Mouse (Mus musculus): ENCODE measurements around the gene Zfp618. TPM values are rescaled to one million over a fixed set of nuclear protein-coding genes. Genes with fewer than 3 reads are reported as not detected.

Zfp618 gene
- total RNA-seq (2023) = under 1 TPM in 1 of 2 experiments, not detected in 1; 0.09 TPM

DNA sequence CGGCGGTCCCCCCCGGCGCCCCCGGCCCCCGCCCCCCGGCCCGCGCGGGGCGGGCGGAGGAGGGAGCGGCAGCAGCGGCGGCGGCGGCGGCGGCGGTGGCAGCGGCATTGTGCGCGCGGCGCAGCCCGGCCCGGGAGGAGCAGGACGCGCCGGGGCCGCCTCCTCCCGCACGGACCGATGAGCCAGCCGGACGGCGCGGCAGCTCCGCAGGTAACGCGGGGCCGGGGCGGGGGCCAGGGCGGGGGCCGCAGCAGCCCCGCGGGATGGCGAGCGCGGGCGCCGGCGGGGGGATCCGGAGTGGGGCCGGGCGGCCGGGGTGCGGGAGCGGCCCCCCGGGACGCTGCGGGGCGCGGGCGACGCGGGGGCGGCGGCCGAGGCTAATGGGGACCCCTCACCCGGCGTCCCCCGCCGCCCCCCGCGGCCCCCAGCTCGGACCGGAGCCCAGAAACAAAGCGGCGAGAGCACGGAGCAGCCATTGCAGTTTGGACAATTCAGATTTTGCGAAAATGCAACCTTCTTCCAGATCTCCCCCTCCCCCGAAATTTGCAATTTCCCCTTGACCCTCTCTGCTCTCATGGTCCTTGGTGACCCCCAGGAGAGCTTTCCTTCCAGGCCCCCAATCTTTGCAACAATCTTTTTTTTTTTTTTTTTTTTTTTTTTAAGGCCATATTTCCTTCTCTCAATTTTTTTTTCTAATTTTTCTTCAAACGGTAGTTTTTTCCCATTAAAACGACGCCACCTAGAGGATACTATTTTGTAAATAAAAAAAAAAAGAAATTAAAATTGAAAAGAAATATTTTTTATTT, at the start of gene Zfp618:
Gene Zfp618 (plus strand): TSS at position 77 of the 806 bp plus-strand sequence.

DNA sequence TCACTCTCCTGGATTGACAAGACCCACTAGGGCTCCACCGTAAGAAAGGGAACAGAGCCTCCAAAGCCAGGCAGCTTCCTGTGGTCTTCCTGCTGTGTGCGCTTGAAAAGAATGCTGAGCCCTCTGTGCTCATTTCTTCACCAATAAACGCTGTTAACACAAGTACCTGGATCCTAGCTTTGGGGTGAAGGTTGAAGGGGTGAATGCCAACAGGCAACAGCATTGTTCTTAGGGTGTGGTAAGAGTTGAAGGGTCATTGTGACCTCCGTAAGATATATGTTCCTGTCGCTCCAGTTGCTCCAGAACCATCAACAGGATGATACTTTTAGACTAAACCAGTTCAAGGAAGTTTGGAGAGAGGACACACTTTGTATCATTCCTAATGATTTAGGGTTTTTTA, 189.3 kb downstream of the Zfp618 start, which contains the start of gene Ambp:
Gene Ambp (minus strand): TSS at position 101 of the 400 bp plus-strand sequence.

GRCm38 (mm10) chr4:63171969-63172685, 206.8 kb downstream of the Zfp618 start, which contains the start of gene Kif12:
TSS of gene Kif12 (minus strand) at chr4:63172131.

Other genes starting within 250 kb of the Zfp618 start
- gene Ambp, start 189.2 kb downstream of the Zfp618 start, total RNA-seq (2023) = not detected
- not detected for gene Kif12, start 206.6 kb downstream of the Zfp618 start, total RNA-seq (2023)
- gene Col27a1, start 248.4 kb downstream of the Zfp618 start, total RNA-seq (2023) = under 1 TPM; 0.39 to 0.51 TPM

Measured in neutrophil, adult 83 days (primary cell).